Mouse (Mus musculus): ENCODE results near the gene Gsx1. TPM values are rescaled to one million over a fixed set of nuclear protein-coding genes. Genes with fewer than 3 reads are reported as not detected.

The Gsx1 gene
- total and polyA plus RNA-seq, 2 experiments from 2014 or later = 1.9 to 6.1 TPM

GRCm38 (mm10) chr5:147159320-147159719 is 29.2 kb upstream of the Gsx1 start:
- H3K27me3 ChIP-seq (ENCODE audit: insufficient read depth, low read length) = no peaks in the 10 kb centered on the region
- H3K9ac ChIP-seq (replicated peaks; ENCODE audit: low read length) = no peak overlapping the region
- H3K4me1 ChIP-seq (ENCODE audit: insufficient read depth, low read length) = peaks cover 7% of the 10 kb centered on the region; the same call in 1 of the 2 replicates
- no peak for TF ChIP-seq CTCF (IDR thresholded peaks at IDR 0.05; ENCODE audit: low read depth)
- H3K36me3 ChIP-seq (ENCODE audit: insufficient read depth, low read length) = no peaks in the 10 kb centered on the region
- no peak for DNase-seq (ENCODE audit: low spot score)
- ATAC-seq = no peak
- H3K27ac ChIP-seq = no peak overlapping the region
- no peak overlapping the region for H3K4me3 ChIP-seq (ENCODE audit: low read length)
- WGBS = 93% methylated on average over 6 of the region's 6 CpGs
- no peaks in the 10 kb centered on the region for H3K9me3 ChIP-seq (ENCODE audit: low read length)
- no peak overlapping the region for H3K4me2 ChIP-seq (ENCODE audit: low read depth, low read length)

DNA sequence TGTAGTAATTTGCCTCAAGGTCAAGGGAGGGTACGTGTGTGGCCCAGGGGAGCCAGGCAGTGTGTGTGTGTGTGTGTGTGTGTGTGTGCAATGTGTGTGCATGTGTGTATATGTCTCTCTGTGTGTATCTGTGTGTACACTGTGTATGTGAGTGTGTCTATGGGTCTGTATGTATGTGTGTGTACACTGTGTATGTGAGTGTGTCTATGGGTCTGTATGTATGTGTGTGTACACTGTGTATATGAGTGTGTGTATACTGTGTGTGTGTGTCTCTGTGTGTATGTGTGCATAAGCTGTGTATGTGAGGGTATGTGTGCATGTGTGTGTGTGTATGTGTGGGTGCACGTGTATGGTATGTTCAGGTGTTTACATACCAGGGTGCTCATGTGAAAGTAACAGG is 28.7 kb upstream of the Gsx1 start:
- no peak for DNase-seq (ENCODE audit: low spot score)
- Histone ChIP-seq H3K9ac (replicated peaks; ENCODE audit: low read length) (no peak overlapping the region), H3K4me1 (ENCODE audit: insufficient read depth, low read length) (peaks cover 7% of the 10 kb centered on the region; the same call in 1 of the 2 replicates), H3K9me3 (ENCODE audit: low read length) (no peaks in the 10 kb centered on the region), H3K27ac (no peak overlapping the region), H3K4me3 (ENCODE audit: low read length) (no peak overlapping the region), H3K4me2 (ENCODE audit: low read depth, low read length) (no peak overlapping the region), H3K27me3 (ENCODE audit: insufficient read depth, low read length) (no peaks in the 10 kb centered on the region), H3K36me3 (ENCODE audit: insufficient read depth, low read length) (no peaks in the 10 kb centered on the region)
- WGBS = 91% methylated on average over 2 of the region's 2 CpGs
- ATAC-seq = no peak
- no peak for TF ChIP-seq CTCF (IDR thresholded peaks at IDR 0.05; ENCODE audit: low read depth)

DNA sequence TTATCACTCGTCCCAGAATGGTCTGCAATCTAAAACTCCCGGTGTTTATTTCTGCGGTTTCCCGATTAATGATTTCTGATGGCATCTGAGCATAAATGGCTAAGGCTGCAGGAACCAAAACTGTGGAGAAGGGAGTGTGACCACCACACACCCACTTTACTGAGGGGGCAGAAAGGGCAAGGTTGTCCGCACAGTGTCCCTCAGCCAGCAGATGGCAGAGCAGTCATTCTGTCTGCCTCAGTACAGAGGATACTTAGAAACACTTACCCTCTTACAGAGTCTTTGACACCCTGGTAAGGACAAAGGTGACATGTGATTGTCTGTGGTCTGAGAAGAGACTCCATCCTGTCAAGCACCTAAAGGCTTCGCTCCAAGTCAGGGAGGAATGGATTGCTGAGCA is 23.4 kb upstream of the Gsx1 start:
- Histone ChIP-seq H3K36me3 (ENCODE audit: insufficient read depth, low read length) (no peaks in the 10 kb centered on the region), H3K4me2 (ENCODE audit: low read depth, low read length) (no peak overlapping the region), H3K4me3 (ENCODE audit: low read length) (no peak overlapping the region), H3K4me1 (ENCODE audit: insufficient read depth, low read length) (no peaks in the 10 kb centered on the region), H3K9me3 (ENCODE audit: low read length) (no peaks in the 10 kb centered on the region), H3K27me3 (ENCODE audit: insufficient read depth, low read length) (no peaks in the 10 kb centered on the region), H3K9ac (replicated peaks; ENCODE audit: low read length) (no peak overlapping the region), H3K27ac (no peak overlapping the region)
- ATAC-seq = no peak
- WGBS = 85% methylated on average over 6 of the region's 6 CpGs
- DNase-seq (ENCODE audit: low spot score) = no peak
- peak; percentile 50 for TF ChIP-seq CTCF (IDR thresholded peaks at IDR 0.05; ENCODE audit: low read depth)

GRCm38 (mm10) chr5:147170088-147170487 is 18.4 kb upstream of the Gsx1 start:
- Histone ChIP-seq H3K4me1 (ENCODE audit: insufficient read depth, low read length) (no peaks in the 10 kb centered on the region), H3K36me3 (ENCODE audit: insufficient read depth, low read length) (no peaks in the 10 kb centered on the region), H3K4me2 (ENCODE audit: low read depth, low read length) (no peak overlapping the region), H3K27ac (no peak overlapping the region), H3K9ac (replicated peaks; ENCODE audit: low read length) (no peak overlapping the region), H3K27me3 (ENCODE audit: insufficient read depth, low read length) (no peaks in the 10 kb centered on the region), H3K9me3 (ENCODE audit: low read length) (no peaks in the 10 kb centered on the region), H3K4me3 (ENCODE audit: low read length) (no peak overlapping the region)
- TF ChIP-seq CTCF (IDR thresholded peaks at IDR 0.05; ENCODE audit: low read depth) = no peak
- no peak for ATAC-seq
- no peak for DNase-seq (ENCODE audit: low spot score)
- 59% methylated on average over 7 of the region's 7 CpGs for WGBS

DNA sequence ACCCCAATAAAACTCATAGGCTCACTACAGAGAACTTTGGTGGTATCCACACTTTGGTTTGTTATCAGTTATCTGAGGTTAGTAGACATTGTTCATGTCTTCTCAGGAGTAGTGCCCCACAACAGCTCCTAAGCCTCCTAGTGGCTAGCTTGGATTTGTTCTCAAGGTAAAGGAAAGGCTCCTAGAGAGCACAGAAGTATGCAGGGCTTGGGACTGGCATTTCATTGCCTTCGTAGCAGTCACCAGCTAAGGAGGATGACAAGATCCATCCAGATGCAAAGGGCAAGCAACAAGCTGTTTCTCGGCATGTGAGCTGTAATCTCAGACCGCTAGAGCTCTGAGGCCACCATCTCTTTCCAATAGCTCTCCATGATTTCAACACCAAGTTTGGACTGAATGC is 14.4 kb upstream of the Gsx1 start:
- H3K4me2 ChIP-seq (ENCODE audit: low read depth, low read length) = no peak overlapping the region
- no peak for TF ChIP-seq CTCF (IDR thresholded peaks at IDR 0.05; ENCODE audit: low read depth)
- no peaks in the 10 kb centered on the region for H3K9me3 ChIP-seq (ENCODE audit: low read length)
- no peak overlapping the region for H3K4me3 ChIP-seq (ENCODE audit: low read length)
- H3K4me1 ChIP-seq (ENCODE audit: insufficient read depth, low read length) = no peaks in the 10 kb centered on the region
- H3K27me3 ChIP-seq (ENCODE audit: insufficient read depth, low read length) = no peaks in the 10 kb centered on the region
- no peak overlapping the region for H3K9ac ChIP-seq (replicated peaks; ENCODE audit: low read length)
- 90% methylated on average over 3 of the region's 3 CpGs for WGBS
- no peak overlapping the region for H3K27ac ChIP-seq
- no peak for ATAC-seq
- no peaks in the 10 kb centered on the region for H3K36me3 ChIP-seq (ENCODE audit: insufficient read depth, low read length)
- no peak for DNase-seq (ENCODE audit: low spot score)

DNA sequence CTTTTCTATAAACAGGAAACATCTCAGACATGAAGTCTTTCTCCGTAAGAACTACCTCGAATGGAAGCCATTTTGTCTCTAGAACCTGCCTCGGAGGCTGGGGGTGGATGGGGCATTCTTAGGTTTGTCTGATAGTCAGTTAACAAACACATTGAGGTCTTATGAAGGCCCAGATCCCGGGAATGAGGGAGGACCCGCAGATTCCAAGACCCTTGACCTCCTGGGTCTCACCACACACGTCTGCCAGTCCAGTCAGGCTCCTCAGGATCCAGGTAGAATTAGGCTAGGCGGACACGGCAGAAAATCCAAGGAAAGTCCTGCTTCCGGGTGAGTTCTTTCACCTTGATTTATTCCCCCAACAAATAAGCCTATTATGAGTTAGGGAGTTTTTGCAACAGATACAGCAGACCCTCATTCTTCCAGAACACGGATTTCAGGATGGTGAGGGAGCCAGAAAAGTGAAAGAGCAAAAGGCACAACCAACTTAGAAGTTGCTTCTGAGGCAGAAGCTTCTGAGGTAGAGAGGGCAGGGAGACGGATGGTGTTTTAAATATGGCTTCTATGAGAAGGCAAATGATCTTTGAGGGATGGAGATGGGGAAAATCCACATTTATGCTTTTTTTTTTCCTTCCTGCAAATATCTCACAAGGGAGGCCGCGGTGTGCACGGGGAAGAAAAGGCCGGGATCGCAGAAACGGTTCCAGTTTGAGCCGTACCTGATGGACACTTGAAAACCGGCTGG is 3.2 kb upstream of the Gsx1 start:
- ATAC-seq (no peak), DNase-seq (ENCODE audit: low spot score) (no peak)
- Histone ChIP-seq H3K4me2 (ENCODE audit: low read depth, low read length) (peak overlapping the region; percentile 54; the same call in 1 of the 2 replicates), H3K27me3 (ENCODE audit: insufficient read depth, low read length) (peaks cover 37% of the 10 kb centered on the region), H3K4me3 (ENCODE audit: low read length) (0 out of 2 replicates have a peak overlapping the region, but pooled peaks have one; percentile 35), H3K27ac (no peak overlapping the region), H3K9ac (replicated peaks; ENCODE audit: low read length) (no peak overlapping the region), H3K4me1 (ENCODE audit: insufficient read depth, low read length) (0 out of 2 replicates have a peak, but pooled peaks cover 6% of the 10 kb centered on the region), H3K9me3 (ENCODE audit: low read length) (peaks cover 3% of the 10 kb centered on the region; the same call in 1 of the 2 replicates), H3K36me3 (ENCODE audit: insufficient read depth, low read length) (no peaks in the 10 kb centered on the region)
- 14% methylated on average over 16 of the region's 19 CpGs for WGBS
- no peak for TF ChIP-seq CTCF (IDR thresholded peaks at IDR 0.05; ENCODE audit: low read depth)

- under 1% methylated on average over 26 of the region's 26 CpGs for WGBS
- TF ChIP-seq CTCF (IDR thresholded peaks at IDR 0.05; ENCODE audit: low read depth) = peak; percentile 19; the same call in 1 of the 2 replicates
- no peak overlapping the region for H3K27ac ChIP-seq
- ATAC-seq (peak; percentile 38; the same call in 1 of the 2 replicates), DNase-seq (ENCODE audit: low spot score) (peak; percentile 62)
- peak overlapping the region; percentile 35; the same call in 1 of the 2 replicates for H3K4me3 ChIP-seq (ENCODE audit: low read length)
- H3K9ac ChIP-seq (replicated peaks; ENCODE audit: low read length) = no peak overlapping the region
- peak overlapping the region; percentile 54 for H3K4me2 ChIP-seq (ENCODE audit: low read depth, low read length)
- no peaks in the 10 kb centered on the region for H3K36me3 ChIP-seq (ENCODE audit: insufficient read depth, low read length)
- peaks cover 3% of the 10 kb centered on the region; the same call in 1 of the 2 replicates for H3K9me3 ChIP-seq (ENCODE audit: low read length)
- peaks cover 44% of the 10 kb centered on the region for H3K27me3 ChIP-seq (ENCODE audit: insufficient read depth, low read length)
- 0 out of 2 replicates have a peak, but pooled peaks cover 6% of the 10 kb centered on the region for H3K4me1 ChIP-seq (ENCODE audit: insufficient read depth, low read length)
Observed at GRCm38 (mm10) chr5:147186001-147186431, 2.5 kb upstream of the Gsx1 start.

Measured in hindbrain, postnatal 0 days (tissue).